Mouse (Mus musculus): ENCODE data around the gene Stmnd1. TPM values are rescaled to one million over a fixed set of nuclear protein-coding genes. Genes with fewer than 3 reads are reported as not detected.

Gene Stmnd1
- polyA plus RNA-seq, 1 experiment: not detected

- Histone ChIP-seq H3K4me3 (ENCODE audit: extremely low read depth, insufficient read depth, insufficient read length) (no peak overlapping the region), H3K4me1 (ENCODE audit: control insufficient read depth, insufficient read depth, insufficient read length) (no peaks in the 10 kb centered on the region), H3K27me3 (ENCODE audit: control insufficient read depth, insufficient read depth, low read length) (no peaks in the 10 kb centered on the region), H3K36me3 (ENCODE audit: control insufficient read depth, insufficient read depth, low read length) (no peaks in the 10 kb centered on the region), H3K27ac (ENCODE audit: insufficient read depth, low read length) (no peak overlapping the region)
- TF ChIP-seq CTCF (IDR thresholded peaks at IDR 0.05; ENCODE audit: extremely low read depth, insufficient read depth, insufficient read length, insufficient replicate concordance) (no peak), POLR2A (IDR thresholded peaks at IDR 0.05; ENCODE audit: low read depth, low read length) (no peak)
- no peak for DNase-seq (ENCODE audit: low read depth in 1 of 2, low spot score in 2 of 2)
- 91% methylated on average over 5 of the region's 5 CpGs for WGBS
These were observed 14.9 kb downstream of the Stmnd1 start for GRCm38 (mm10) chr13:46288372-46288771.

GRCm38 (mm10) chr13:46290537-46290936, 17.0 kb downstream of the Stmnd1 start:
- WGBS: 50% methylated on average over 1 of the region's 1 CpGs
- DNase-seq (ENCODE audit: low read depth in 1 of 2, low spot score in 2 of 2): no peak
- Histone ChIP-seq H3K4me3 (ENCODE audit: extremely low read depth, insufficient read depth, insufficient read length) (no peak overlapping the region), H3K4me1 (ENCODE audit: control insufficient read depth, insufficient read depth, insufficient read length) (no peaks in the 10 kb centered on the region), H3K27me3 (ENCODE audit: control insufficient read depth, insufficient read depth, low read length) (no peaks in the 10 kb centered on the region), H3K27ac (ENCODE audit: insufficient read depth, low read length) (no peak overlapping the region), H3K36me3 (ENCODE audit: control insufficient read depth, insufficient read depth, low read length) (no peaks in the 10 kb centered on the region)
- TF ChIP-seq CTCF (IDR thresholded peaks at IDR 0.05; ENCODE audit: extremely low read depth, insufficient read depth, insufficient read length, insufficient replicate concordance) (no peak), POLR2A (IDR thresholded peaks at IDR 0.05; ENCODE audit: low read depth, low read length) (no peak)

- TF ChIP-seq CTCF (IDR thresholded peaks at IDR 0.05; ENCODE audit: extremely low read depth, insufficient read depth, insufficient read length, insufficient replicate concordance) (no peak), POLR2A (IDR thresholded peaks at IDR 0.05; ENCODE audit: low read depth, low read length) (no peak)
- no peak for DNase-seq (ENCODE audit: low read depth in 1 of 2, low spot score in 2 of 2)
- no peak overlapping the region for H3K27ac ChIP-seq (ENCODE audit: insufficient read depth, low read length)
These were observed 20.8 kb downstream of the Stmnd1 start for GRCm38 (mm10) chr13:46294365-46294764.

GRCm38 (mm10) chr13:46297701-46298100, 24.2 kb downstream of the Stmnd1 start:
- Histone ChIP-seq H3K27me3 (ENCODE audit: control insufficient read depth, insufficient read depth, low read length) (no peaks in the 10 kb centered on the region), H3K4me3 (ENCODE audit: extremely low read depth, insufficient read depth, insufficient read length) (no peak overlapping the region), H3K4me1 (ENCODE audit: control insufficient read depth, insufficient read depth, insufficient read length) (no peaks in the 10 kb centered on the region), H3K27ac (ENCODE audit: insufficient read depth, low read length) (no peak overlapping the region), H3K36me3 (ENCODE audit: control insufficient read depth, insufficient read depth, low read length) (no peaks in the 10 kb centered on the region)
- DNase-seq (ENCODE audit: low read depth in 1 of 2, low spot score in 2 of 2): no peak
- TF ChIP-seq CTCF (IDR thresholded peaks at IDR 0.05; ENCODE audit: extremely low read depth, insufficient read depth, insufficient read length, insufficient replicate concordance) (no peak), POLR2A (IDR thresholded peaks at IDR 0.05; ENCODE audit: low read depth, low read length) (no peak)
- 89% methylated on average over 4 of the region's 4 CpGs for WGBS

More at GRCm38 (mm10) chr13:46294365-46294764, 20.8 kb downstream of the Stmnd1 start:
- Histone ChIP-seq H3K4me3 (ENCODE audit: extremely low read depth, insufficient read depth, insufficient read length) (no peak overlapping the region), H3K4me1 (ENCODE audit: control insufficient read depth, insufficient read depth, insufficient read length) (no peaks in the 10 kb centered on the region), H3K27me3 (ENCODE audit: control insufficient read depth, insufficient read depth, low read length) (no peaks in the 10 kb centered on the region), H3K36me3 (ENCODE audit: control insufficient read depth, insufficient read depth, low read length) (no peaks in the 10 kb centered on the region)

- Histone ChIP-seq H3K4me3 (ENCODE audit: extremely low read depth, insufficient read depth, insufficient read length) (no peak overlapping the region), H3K27me3 (ENCODE audit: control insufficient read depth, insufficient read depth, low read length) (no peaks in the 10 kb centered on the region), H3K4me1 (ENCODE audit: control insufficient read depth, insufficient read depth, insufficient read length) (no peaks in the 10 kb centered on the region), H3K27ac (ENCODE audit: insufficient read depth, low read length) (no peak overlapping the region), H3K36me3 (ENCODE audit: control insufficient read depth, insufficient read depth, low read length) (no peaks in the 10 kb centered on the region)
- DNase-seq (ENCODE audit: low read depth in 1 of 2, low spot score in 2 of 2): peak; percentile 41 to 49
- WGBS: 39% methylated on average over 10 of the region's 10 CpGs
- peak; percentile 41; the same call in 1 of the 2 replicates for TF ChIP-seq CTCF (IDR thresholded peaks at IDR 0.05; ENCODE audit: extremely low read depth, insufficient read depth, insufficient read length, insufficient replicate concordance)
- no peak for TF ChIP-seq POLR2A (IDR thresholded peaks at IDR 0.05; ENCODE audit: low read depth, low read length)
These were observed 37.3 kb downstream of the Stmnd1 start for GRCm38 (mm10) chr13:46310790-46311189.

GRCm38 (mm10) chr13:46313176-46313575, 39.7 kb downstream of the Stmnd1 start:
- H3K27me3 ChIP-seq (ENCODE audit: control insufficient read depth, insufficient read depth, low read length): no peaks in the 10 kb centered on the region
- no peak for DNase-seq (ENCODE audit: low read depth in 1 of 2, low spot score in 2 of 2)
- no peak for TF ChIP-seq POLR2A (IDR thresholded peaks at IDR 0.05; ENCODE audit: low read depth, low read length)
- no peak for TF ChIP-seq CTCF (IDR thresholded peaks at IDR 0.05; ENCODE audit: extremely low read depth, insufficient read depth, insufficient read length, insufficient replicate concordance)
- H3K27ac ChIP-seq (ENCODE audit: insufficient read depth, low read length): no peak overlapping the region
- no peaks in the 10 kb centered on the region for H3K36me3 ChIP-seq (ENCODE audit: control insufficient read depth, insufficient read depth, low read length)
- no peaks in the 10 kb centered on the region for H3K4me1 ChIP-seq (ENCODE audit: control insufficient read depth, insufficient read depth, insufficient read length)
- no peak overlapping the region for H3K4me3 ChIP-seq (ENCODE audit: extremely low read depth, insufficient read depth, insufficient read length)
- 87% methylated on average over 5 of the region's 5 CpGs for WGBS

- Histone ChIP-seq H3K4me1 (ENCODE audit: control insufficient read depth, insufficient read depth, insufficient read length) (no peaks in the 10 kb centered on the region), H3K27ac (ENCODE audit: insufficient read depth, low read length) (no peak overlapping the region), H3K36me3 (ENCODE audit: control insufficient read depth, insufficient read depth, low read length) (no peaks in the 10 kb centered on the region), H3K27me3 (ENCODE audit: control insufficient read depth, insufficient read depth, low read length) (no peaks in the 10 kb centered on the region), H3K4me3 (ENCODE audit: extremely low read depth, insufficient read depth, insufficient read length) (no peak overlapping the region)
- TF ChIP-seq POLR2A (IDR thresholded peaks at IDR 0.05; ENCODE audit: low read depth, low read length) (no peak), CTCF (IDR thresholded peaks at IDR 0.05; ENCODE audit: extremely low read depth, insufficient read depth, insufficient read length, insufficient replicate concordance) (no peak)
- no peak for DNase-seq (ENCODE audit: low read depth in 1 of 2, low spot score in 2 of 2)
- WGBS: 89% methylated on average over 7 of the region's 7 CpGs
These were observed 41.6 kb downstream of the Stmnd1 start for GRCm38 (mm10) chr13:46315165-46315564.
